Mouse (Mus musculus) megakaryocyte, embryonic 14.5 days (primary cell): ENCODE results near the gene Dhx30.

Experiments used
- FLI1 ChIP-seq: IDR thresholded peaks from 2 replicates; pipeline ENCODE4 v1.6.1; 2012; ENCODE audit warnings: low read length, inconsistent platforms, mixed read lengths
- GATA1 ChIP-seq: IDR thresholded peaks from 3 replicates; pipeline ENCODE4 v1.6.1; 2012; ENCODE audit warnings: mixed read lengths, low read length, inconsistent platforms, borderline replicate concordance

DNA sequence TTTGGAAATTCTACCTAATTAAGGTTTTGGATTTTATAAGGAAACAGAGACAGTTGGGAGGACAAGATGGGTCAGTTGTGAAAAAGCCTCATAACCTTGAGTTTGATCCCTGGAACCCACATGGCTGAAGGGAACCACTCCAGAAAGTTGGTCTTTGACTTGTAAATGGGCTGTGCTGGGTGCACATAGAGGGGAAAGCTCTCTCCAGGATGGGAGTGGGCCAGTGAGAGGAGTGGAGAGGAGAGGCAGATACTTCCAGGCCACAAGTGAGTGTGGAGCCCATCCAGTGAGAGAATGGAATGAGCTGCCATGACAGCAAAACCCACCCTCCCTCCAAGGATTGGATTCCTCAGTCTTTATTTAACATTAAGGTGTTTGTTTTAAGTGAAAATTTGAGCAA lies 66.4 kb downstream of the Dhx30 start:
- no peak for TF ChIP-seq GATA1
- TF ChIP-seq FLI1: no peak
